Mouse (Mus musculus) E14TG2a.4 (cell line): ENCODE data around the gene Rab3b.

Experiments
- H3K27me3 ChIP-seq: 2 replicates; pipeline ENCODE4 v1.6.1; 2014; ENCODE audit warnings: low read length, control low read depth; ENCODE audit not compliant: insufficient read depth
- H3K36me3 ChIP-seq: 2 replicates; pipeline ENCODE4 v1.6.1; 2014; ENCODE audit warnings: low read length, control low read depth; ENCODE audit not compliant: insufficient read depth
- H3K4me1 ChIP-seq: replicated peaks from 2 replicates; pipeline ENCODE4 v1.6.1; 2014; ENCODE audit warnings: low read depth, low read length, control low read depth
- H3K4me3 ChIP-seq: replicated peaks from 2 replicates; pipeline ENCODE4 v1.5.1; 2014; ENCODE audit warnings: mild to moderate bottlenecking, low read length
- H3K9me3 ChIP-seq: 2 replicates; pipeline ENCODE4 v1.6.1; 2014; ENCODE audit warnings: low read length, control low read depth
- CTCF ChIP-seq: conservative IDR thresholded peaks from 2 replicates; pipeline ENCODE4 v1.5.1; 2014; ENCODE audit warnings: low read length
- NANOG ChIP-seq: IDR thresholded peaks from 2 replicates; pipeline ENCODE4 v1.6.1; 2014; ENCODE audit warnings: borderline replicate concordance, low read length, mixed read lengths
- POU5F1 ChIP-seq: IDR thresholded peaks from 2 replicates; pipeline ENCODE4 v1.6.1; 2014; ENCODE audit warnings: low read length, borderline replicate concordance

The Rab3b gene

DNA sequence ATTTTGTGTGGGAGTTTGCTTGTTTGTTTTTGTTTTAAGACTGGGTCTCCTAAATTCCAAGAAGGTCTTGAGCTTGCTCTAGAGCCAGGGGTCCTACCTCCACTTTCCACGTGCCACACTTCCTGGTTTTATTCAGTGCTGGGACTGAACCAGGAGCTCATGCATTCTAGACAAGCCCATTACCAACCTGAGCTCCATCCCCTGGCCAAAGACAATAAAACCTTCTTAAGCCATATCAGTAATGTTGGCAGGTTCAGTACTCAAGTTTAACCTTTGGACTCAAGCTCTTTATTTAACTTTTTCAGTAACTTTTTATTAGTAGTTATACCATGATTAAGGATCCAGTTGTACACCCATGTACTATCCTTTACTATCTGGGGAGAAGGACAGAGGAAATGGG lies 54.3 kb downstream of the Rab3b start:
- H3K4me3 ChIP-seq = no peak overlapping the region
- no peaks in the 10 kb centered on the region for H3K4me1 ChIP-seq
- no peaks in the 10 kb centered on the region for H3K36me3 ChIP-seq
- H3K9me3 ChIP-seq = no peaks in the 10 kb centered on the region
- TF ChIP-seq CTCF (no peak), POU5F1 (no peak), NANOG (no peak)
- H3K27me3 ChIP-seq = peaks cover under 1% of the 10 kb centered on the region; the same call in 1 of the 2 replicates

DNA sequence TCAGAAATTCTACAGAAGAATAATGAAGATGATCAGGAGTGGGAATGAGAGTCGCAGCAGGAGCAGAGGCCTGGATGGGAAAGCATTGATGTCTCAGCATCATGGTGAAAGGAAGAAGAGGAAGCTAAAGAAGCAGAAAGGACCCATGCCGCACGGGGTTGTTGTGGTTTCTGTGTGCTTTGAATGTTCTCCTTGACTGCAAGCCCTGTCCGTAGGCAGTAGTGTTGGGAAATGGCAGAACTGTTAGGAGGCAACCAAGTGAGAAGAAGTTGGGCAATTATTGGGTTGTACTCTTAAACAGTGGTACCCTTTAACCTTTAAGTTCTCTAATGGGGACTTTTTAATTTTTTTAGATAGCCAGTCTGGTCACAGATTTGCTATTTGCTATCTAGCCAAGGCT lies 56.0 kb downstream of the Rab3b start:
- Histone ChIP-seq H3K36me3 (no peaks in the 10 kb centered on the region), H3K9me3 (no peaks in the 10 kb centered on the region), H3K27me3 (peaks cover 2% of the 10 kb centered on the region; the same call in 1 of the 2 replicates), H3K4me1 (no peaks in the 10 kb centered on the region), H3K4me3 (no peak overlapping the region)
- TF ChIP-seq NANOG = no peak
- TF ChIP-seq POU5F1 = no peak
- no peak for TF ChIP-seq CTCF

DNA sequence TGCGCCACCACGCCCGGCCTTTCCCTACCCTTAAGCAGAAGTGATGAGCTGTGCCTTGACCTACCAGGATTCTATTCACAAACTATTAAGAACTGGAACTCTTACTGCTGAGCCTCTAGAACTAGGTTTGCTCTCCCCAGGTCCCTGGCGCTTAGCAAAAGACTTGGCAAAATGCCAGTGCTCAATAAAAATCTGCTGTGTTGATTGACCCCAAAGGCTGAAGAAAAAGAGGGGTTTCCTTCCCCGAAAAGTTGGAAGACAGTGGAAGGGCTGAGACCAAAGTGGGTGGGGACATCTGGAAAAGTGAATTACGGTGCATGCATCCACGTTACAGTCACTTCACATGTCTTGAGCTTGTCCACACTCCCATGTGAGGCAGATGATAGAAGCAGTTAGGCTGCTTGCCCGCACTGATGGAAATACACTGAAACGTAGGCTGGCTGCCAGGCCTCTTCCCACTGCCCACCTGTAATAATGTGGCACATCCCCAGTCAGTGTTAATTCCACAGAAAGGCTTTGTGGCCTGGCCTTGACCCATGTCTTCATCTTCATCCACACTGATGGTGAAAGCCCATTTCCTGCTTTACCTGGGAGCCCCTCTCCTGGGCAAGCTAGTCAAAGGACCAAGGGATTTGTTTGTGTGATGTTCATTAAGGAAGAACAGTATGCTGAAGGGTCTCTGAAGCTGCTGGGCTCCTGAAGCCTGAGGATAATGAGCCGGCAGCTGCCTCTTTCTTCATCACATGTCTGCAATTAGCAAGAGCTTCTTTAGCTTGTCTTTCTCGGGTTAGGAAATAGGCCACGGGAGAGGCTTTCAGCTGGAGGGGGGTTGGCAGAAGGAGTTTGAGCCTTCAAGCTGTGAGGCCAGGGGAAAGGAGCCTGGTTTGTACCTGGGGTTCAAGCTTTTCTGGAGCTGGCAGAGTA lies 59.2 kb downstream of the Rab3b start:
- H3K27me3 ChIP-seq = peaks cover 6% of the 10 kb centered on the region; the same call in 1 of the 2 replicates
- no peaks in the 10 kb centered on the region for H3K36me3 ChIP-seq
- H3K4me3 ChIP-seq = no peak overlapping the region
- no peak for TF ChIP-seq NANOG
- TF ChIP-seq CTCF = no peak
- no peak for TF ChIP-seq POU5F1
- H3K9me3 ChIP-seq = no peaks in the 10 kb centered on the region
- no peaks in the 10 kb centered on the region for H3K4me1 ChIP-seq

DNA sequence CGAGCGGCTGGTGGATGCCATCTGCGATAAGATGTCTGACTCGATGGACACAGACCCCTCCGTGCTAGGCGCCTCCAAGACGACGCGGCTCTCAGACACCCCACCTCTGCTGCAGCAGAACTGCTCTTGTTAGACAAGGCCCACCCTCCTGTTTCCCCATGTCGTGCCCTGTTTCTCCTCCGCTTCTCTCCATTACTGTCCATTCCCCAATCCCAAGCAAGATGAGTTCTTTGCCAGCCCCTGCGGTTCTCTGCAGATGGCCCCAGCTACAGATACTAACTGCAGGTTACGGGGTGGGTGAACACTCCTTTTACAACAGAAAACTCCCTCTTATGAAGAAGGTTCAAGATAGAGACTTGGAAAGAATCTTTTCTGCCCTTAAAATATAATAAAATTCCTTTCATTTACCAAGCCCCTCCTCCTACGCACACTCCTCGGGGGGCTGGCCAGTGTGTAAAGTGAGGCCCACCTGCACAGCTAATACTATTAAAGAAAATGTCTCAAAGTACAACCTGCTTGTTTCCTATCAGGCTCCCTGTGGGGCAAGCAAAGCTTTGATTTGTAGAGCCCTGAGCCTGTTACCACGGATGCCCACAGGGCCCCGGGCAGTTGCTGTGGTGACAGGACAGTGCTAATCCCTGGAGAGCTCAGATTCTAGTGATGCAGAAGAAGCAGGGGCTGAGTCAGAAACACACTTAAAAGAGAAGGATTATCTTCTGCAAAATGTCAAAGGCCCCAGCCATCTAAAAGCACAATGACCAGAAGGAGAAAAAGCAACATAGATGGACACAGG lies 62.0 kb downstream of the Rab3b start:
- H3K9me3 ChIP-seq = no peaks in the 10 kb centered on the region
- H3K27me3 ChIP-seq = peaks cover 6% of the 10 kb centered on the region; the same call in 1 of the 2 replicates
- no peak for TF ChIP-seq NANOG
- TF ChIP-seq POU5F1 = no peak
- TF ChIP-seq CTCF = no peak
- no peaks in the 10 kb centered on the region for H3K36me3 ChIP-seq
- H3K4me1 ChIP-seq = no peaks in the 10 kb centered on the region
- H3K4me3 ChIP-seq = no peak overlapping the region

DNA sequence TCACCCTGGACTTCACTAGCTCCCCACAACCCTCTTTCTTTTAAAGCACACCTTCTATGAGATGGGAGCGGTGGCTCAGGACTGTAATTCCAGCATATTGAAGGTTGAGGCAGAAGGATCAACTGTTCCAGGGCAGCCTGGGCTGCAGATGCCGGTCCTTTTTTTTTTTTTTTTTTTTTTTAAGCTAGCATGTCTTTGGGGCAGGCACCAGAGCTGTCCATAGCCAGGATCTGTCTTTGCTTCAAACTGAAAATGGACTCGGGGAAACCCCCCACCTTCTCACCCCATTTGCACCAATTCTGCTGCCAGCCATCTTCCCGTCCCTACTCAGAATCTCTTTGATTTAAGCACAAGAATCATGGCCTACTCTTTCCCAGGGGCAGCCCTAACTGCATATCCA lies 63.3 kb downstream of the Rab3b start:
- no peaks in the 10 kb centered on the region for H3K36me3 ChIP-seq
- no peak for TF ChIP-seq CTCF
- TF ChIP-seq POU5F1 = no peak
- TF ChIP-seq NANOG = no peak

DNA sequence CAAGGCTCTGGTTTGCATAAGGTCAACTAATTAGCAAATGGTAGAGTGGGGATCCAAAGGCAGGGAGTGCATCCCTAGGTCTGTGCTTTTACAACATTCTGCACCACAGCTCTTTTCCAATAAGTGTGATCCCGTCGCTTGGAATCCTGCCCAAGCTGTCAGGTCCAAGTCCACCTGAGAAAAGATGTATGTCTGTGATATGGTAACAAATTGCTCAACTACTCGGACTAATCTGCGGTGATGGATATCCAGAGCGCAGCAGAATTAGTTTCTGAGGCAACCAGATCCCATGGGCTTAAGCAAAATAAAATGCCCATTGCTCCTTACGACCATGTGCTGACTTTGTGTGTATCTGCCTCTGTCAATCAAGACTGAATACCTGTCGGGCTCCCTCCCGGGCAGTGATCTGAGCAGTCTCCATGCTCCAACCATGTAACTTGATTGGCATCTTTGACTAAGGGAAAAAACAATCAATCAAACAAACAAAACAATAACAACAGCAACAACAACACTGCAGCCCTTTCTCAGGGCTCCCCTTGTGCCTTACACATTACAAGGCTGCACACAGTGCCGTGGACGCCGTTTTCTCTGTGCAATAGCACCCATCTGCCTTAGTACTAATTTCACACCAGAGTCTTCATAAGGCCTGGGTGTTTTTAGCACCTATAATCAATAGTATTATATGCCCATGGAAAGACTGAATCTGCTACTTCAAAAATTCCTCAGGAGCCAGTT lies 64.3 kb downstream of the Rab3b start:
- Histone ChIP-seq H3K9me3 (no peaks in the 10 kb centered on the region), H3K36me3 (no peaks in the 10 kb centered on the region), H3K4me1 (no peaks in the 10 kb centered on the region), H3K4me3 (no peak overlapping the region), H3K27me3 (peaks cover 5% of the 10 kb centered on the region; the same call in 1 of the 2 replicates)
- TF ChIP-seq NANOG (no peak), POU5F1 (no peak), CTCF (no peak)

More for the DNA sequence above, 63.3 kb downstream of the Rab3b start:
- Histone ChIP-seq H3K4me1 (no peaks in the 10 kb centered on the region), H3K9me3 (no peaks in the 10 kb centered on the region), H3K27me3 (peaks cover 6% of the 10 kb centered on the region; the same call in 1 of the 2 replicates), H3K4me3 (no peak overlapping the region)

DNA sequence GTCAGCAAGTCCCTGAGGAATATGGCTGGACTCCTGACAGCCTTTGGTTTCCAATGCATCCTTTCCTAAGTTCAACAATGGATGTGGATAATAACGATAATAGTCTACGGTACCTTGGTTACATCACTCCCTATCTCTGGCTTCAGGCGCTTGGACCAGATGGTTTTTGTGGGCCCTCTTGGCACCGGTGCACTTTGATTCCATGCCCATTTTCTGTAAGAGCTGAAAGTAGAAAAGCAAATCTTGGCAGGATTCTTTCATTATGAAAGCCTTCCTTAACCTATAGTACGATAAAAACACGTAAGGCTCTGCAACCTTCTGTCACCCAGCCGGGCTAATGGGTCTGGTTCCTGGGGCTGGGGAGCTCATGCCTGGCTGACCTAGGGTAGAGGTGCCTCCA lies 70.3 kb downstream of the Rab3b start:
- TF ChIP-seq CTCF (no peak), POU5F1 (no peak), NANOG (no peak)
- peaks cover 27% of the 10 kb centered on the region for H3K9me3 ChIP-seq
- no peaks in the 10 kb centered on the region for H3K36me3 ChIP-seq
- no peak overlapping the region for H3K4me3 ChIP-seq
- no peaks in the 10 kb centered on the region for H3K27me3 ChIP-seq
- H3K4me1 ChIP-seq = peaks cover 7% of the 10 kb centered on the region; the same call in 1 of the 2 replicates
